In genomic region chr6:30865031-30865678, GRCm38 (mm10) we compare ENCODE assay signal across 23 mouse cellular contexts. TPM values are rescaled to one million over a fixed set of nuclear protein-coding genes. Genes with fewer than 3 reads are reported as not detected.
"Had no signal": no experiment of that assay in that cellular context is flagged by ENCODE, and none has a peak within 500 bp of the region (broad histone marks: within the 10 kb centered on the region; RNA-seq: fewer than 3 reads in every experiment).

No protein-coding gene starts in this region.

- H3K4me1 ChIP-seq: liver, embryonic 15.5 days; lung, embryonic 15.5 days; midbrain, embryonic 12.5 days; neural tube, embryonic 12.5 days had no signal

- H3K36me3 ChIP-seq: liver, embryonic 15.5 days; lung, embryonic 15.5 days; midbrain, embryonic 12.5 days; neural tube, embryonic 12.5 days had no signal

- DNase-seq: liver, postnatal 0 days; lung, adult 2 months; lung, postnatal 14 days; lung, postnatal 36 days; midbrain, embryonic 14.5 days; right cerebral cortex, postnatal 14 days; spleen, adult 18-20 months; thymus, adult 18-20 months; thymus, postnatal 25 days; thymus, postnatal 4 days had no signal

- H3K9ac ChIP-seq: liver, embryonic 15.5 days; liver, postnatal 0 days; lung, embryonic 15.5 days; midbrain, embryonic 12.5 days; neural tube, embryonic 12.5 days had no signal

- H3K27ac ChIP-seq: liver, embryonic 15.5 days; lung, embryonic 15.5 days; macrophage; midbrain, embryonic 12.5 days; neural tube, embryonic 12.5 days had no signal

- H3K4me2 ChIP-seq: liver, embryonic 15.5 days; lung, embryonic 15.5 days; midbrain, embryonic 12.5 days; neural tube, embryonic 12.5 days had no signal

- H3K27me3 ChIP-seq: liver, embryonic 15.5 days; lung, embryonic 15.5 days; megakaryocyte, embryonic 14.5 days; midbrain, embryonic 12.5 days; neural tube, embryonic 12.5 days had no signal

- H3K9me3 ChIP-seq: liver, embryonic 15.5 days; lung, embryonic 15.5 days; megakaryocyte, embryonic 14.5 days; midbrain, embryonic 12.5 days; neural tube, embryonic 12.5 days had no signal

- H3K4me3 ChIP-seq: liver, embryonic 15.5 days; lung, embryonic 15.5 days; megakaryocyte, embryonic 14.5 days; midbrain, embryonic 12.5 days; neural tube, embryonic 12.5 days had no signal

- ATAC-seq: liver, postnatal 0 days; lung, postnatal 0 days had no signal

RNA-seq across cellular contexts. Expression of gene Tsga13, which starts 50.2 kb away (rescaled TPM):
- total RNA-seq: megakaryocyte progenitor cell, adult 5-6 weeks; monocyte, adult 5-6 weeks; neutrophil, adult 5-6 weeks had no signal
- polyA plus RNA-seq: liver, embryonic 15.5 days; liver, postnatal 0 days; lung, adult 2 months; macrophage; midbrain, embryonic 12.5 days; midbrain, embryonic 14.5 days; neural tube, embryonic 12.5 days; neural tube, embryonic 14.5 days; stomach, embryonic 14.5 days; stomach, embryonic 16.5 days had no signal
